Mouse (Mus musculus) CH12.LX (cell line): ENCODE results near the gene Aff3. TPM values are rescaled to one million over a fixed set of nuclear protein-coding genes. Genes with fewer than 3 reads are reported as not detected.

Experiments used
- DNase-seq: peaks from one replicate; pipeline ENCODE4 v3.0.0-alpha.2; 2013; ENCODE audit errors: extremely low read depth
- H3K27ac ChIP-seq: 2 replicates; pipeline ENCODE4 v1.5.1; 2012; ENCODE audit warnings: low read depth, mild to moderate bottlenecking, control low read depth, moderate library complexity; ENCODE audit not compliant: insufficient read depth
- H3K27me3 ChIP-seq: replicated peaks from 2 replicates; pipeline ENCODE3; 2012; ENCODE audit warnings: inconsistent platforms
- H3K36me3 ChIP-seq, 2 experiments: replicated peaks in 1 of 2; 2 replicates each; pipeline versions ENCODE3 to v1.6.1; 2012; ENCODE audit warnings: inconsistent platforms in 1 of 2, low read length in 1 of 2, mild to moderate bottlenecking in 1 of 2, mixed read lengths in 1 of 2, moderate library complexity in 1 of 2; ENCODE audit not compliant: control insufficient read depth in 1 of 2, insufficient read depth in 1 of 2
- H3K4me1 ChIP-seq, 2 experiments: 2 replicates each; pipeline ENCODE4 v1.6.1; 2012; ENCODE audit warnings: inconsistent platforms in 1 of 2, moderate library complexity in 1 of 2; ENCODE audit not compliant: insufficient read depth in 2 of 2, control insufficient read depth in 1 of 2
- H3K4me2 ChIP-seq: 2 replicates; pipeline ENCODE4 v1.6.1; 2012; ENCODE audit warnings: low read depth, mild to moderate bottlenecking, control low read depth; ENCODE audit not compliant: poor library complexity, insufficient read depth, severe bottlenecking
- H3K4me3 ChIP-seq, 3 experiments: fragments of 150-350 bp in 1 of 3; sonication (generic) in 1 of 3; replicated peaks in 1 of 3; 2 replicates each; pipeline versions ENCODE3 to v1.5.1; 2011 to 2012; ENCODE audit warnings: low read depth in 2 of 3, low read length in 2 of 3, mild to moderate bottlenecking in 2 of 3, moderate library complexity in 2 of 3, control low read depth in 1 of 3, improper control_type of control experiment in 1 of 3, inconsistent platforms in 1 of 3, mixed read lengths in 1 of 3; ENCODE audit not compliant: poor library complexity in 1 of 3
- H3K79me2 ChIP-seq: replicated peaks from 2 replicates; pipeline ENCODE4 v1.6.1; 2012; ENCODE audit warnings: mild to moderate bottlenecking, moderate library complexity; ENCODE audit not compliant: control insufficient read depth, poor library complexity, insufficient read depth, severe bottlenecking; ENCODE audit errors: extremely low read depth
- H3K9ac ChIP-seq: 2 replicates; pipeline ENCODE4 v1.6.1; 2012; ENCODE audit warnings: low read depth, mild to moderate bottlenecking, control low read depth, moderate library complexity; ENCODE audit not compliant: insufficient read depth
- H3K9me3 ChIP-seq: replicated peaks from 2 replicates; pipeline ENCODE3; 2012; ENCODE audit warnings: low read length, inconsistent platforms, mixed read lengths
- BHLHE40 ChIP-seq: IDR thresholded peaks from 2 replicates; pipeline ENCODE4 v1.6.1; 2011; ENCODE audit warnings: mild to moderate bottlenecking, low read depth, low read length, improper control_type of control experiment
- CTCF ChIP-seq, 2 experiments: IDR thresholded peaks in 1 of 2; conservative IDR thresholded peaks in 1 of 2; 2 replicates each; pipeline ENCODE4 v1.5.1; 2011 to 2012; ENCODE audit warnings: low read depth in 2 of 2, low read length in 2 of 2, improper control_type of control experiment in 1 of 2, inconsistent platforms in 1 of 2, mild to moderate bottlenecking in 1 of 2, moderate library complexity in 1 of 2
- EP300 ChIP-seq: IDR thresholded peaks from 2 replicates; pipeline ENCODE4 v1.6.1; 2011; ENCODE audit warnings: low read length, improper control_type of control experiment
- GABPA ChIP-seq: IDR thresholded peaks from 2 replicates; pipeline ENCODE4 v1.6.1; 2012; ENCODE audit warnings: low read depth, low read length, improper control_type of control experiment, inconsistent platforms; ENCODE audit not compliant: insufficient replicate concordance
- IRF4 ChIP-seq: IDR thresholded peaks from 2 replicates; pipeline ENCODE4 v1.6.1; 2014; ENCODE audit warnings: low read depth, mild to moderate bottlenecking, inconsistent platforms, low read length, improper control_type of control experiment
- JUN ChIP-seq: IDR thresholded peaks from 2 replicates; pipeline ENCODE4 v1.6.1; 2011; ENCODE audit warnings: low read depth, mild to moderate bottlenecking, low read length, improper control_type of control experiment, moderate library complexity; ENCODE audit not compliant: insufficient read depth
- JUND ChIP-seq: conservative IDR thresholded peaks from 2 replicates; pipeline ENCODE4 v1.6.1; 2011; ENCODE audit warnings: low read depth, low read length, improper control_type of control experiment
- KAT2A ChIP-seq: IDR thresholded peaks from 2 replicates; pipeline ENCODE4 v1.6.1; 2012; ENCODE audit warnings: low read length, improper control_type of control experiment, inconsistent platforms; ENCODE audit not compliant: insufficient replicate concordance
- MAX ChIP-seq: IDR thresholded peaks from 2 replicates; pipeline ENCODE4 v1.6.1; 2011; ENCODE audit warnings: low read length, improper control_type of control experiment
- MAZ ChIP-seq: IDR thresholded peaks from 2 replicates; pipeline ENCODE4 v1.6.1; 2012; ENCODE audit warnings: low read depth, mild to moderate bottlenecking, inconsistent platforms, low read length, improper control_type of control experiment, moderate library complexity
- MEF2A ChIP-seq: IDR thresholded peaks from 2 replicates; pipeline ENCODE4 v1.6.1; 2014; ENCODE audit warnings: low read depth, mild to moderate bottlenecking, inconsistent platforms, low read length, improper control_type of control experiment, borderline replicate concordance
- MXI1 ChIP-seq: IDR thresholded peaks from 2 replicates; pipeline ENCODE4 v1.6.1; 2011; ENCODE audit warnings: mild to moderate bottlenecking, low read depth, low read length, improper control_type of control experiment
- NELFE ChIP-seq: IDR thresholded peaks from 2 replicates; pipeline ENCODE4 v1.6.1; 2011; ENCODE audit warnings: low read depth, low read length, improper control_type of control experiment
- POLR2A ChIP-seq: IDR thresholded peaks from 2 replicates; pipeline ENCODE4 v1.6.1; 2011; ENCODE audit warnings: low read depth, mild to moderate bottlenecking, improper control_type of control experiment, low read length
- RAD21 ChIP-seq: IDR thresholded peaks from 2 replicates; pipeline ENCODE4 v1.6.1; 2011; ENCODE audit warnings: low read depth, mild to moderate bottlenecking, low read length, improper control_type of control experiment, moderate library complexity
- TCF12 ChIP-seq: IDR thresholded peaks from 2 replicates; pipeline ENCODE4 v1.6.1; 2014; ENCODE audit warnings: low read depth, mild to moderate bottlenecking, inconsistent platforms, low read length, improper control_type of control experiment
- ZC3H11A ChIP-seq: IDR thresholded peaks from 2 replicates; pipeline ENCODE4 v1.6.1; 2012; ENCODE audit warnings: low read depth, mild to moderate bottlenecking, inconsistent platforms, low read length, improper control_type of control experiment
- ZKSCAN1 ChIP-seq: IDR thresholded peaks from 2 replicates; pipeline ENCODE4 v1.6.1; 2012; ENCODE audit warnings: low read depth, inconsistent platforms, low read length, improper control_type of control experiment, borderline replicate concordance
- dilution Hi-C: fragments of 300-500 bp; cut with MboI; formaldehyde crosslinking; loops from 2 replicates; pipeline ENCODE4 v1.14.3; 2020; ENCODE audit warnings: low sequenced_read_pairs; ENCODE audit not compliant: extremely low pct_unique_long_range_greater_than_20kb, extremely low pct_ligation_motif_present
- in situ Hi-C: fragments of 300-500 bp; cut with MboI; formaldehyde crosslinking; loops from 3 replicates; pipeline ENCODE4 v1.14.3; 2019; ENCODE audit warnings: low sequenced_read_pairs, low pct_ligation_motif_present, low pct_unique_long_range_greater_than_20kb, mixed read lengths
- polyA plus RNA-seq: library from polyadenylated mRNA; unstranded; fragments of >175 nt; gene quantifications from 2 replicates; pipeline ENCODE4 v1.2.1, GENCODE M21; 2012; ENCODE audit warnings: low read depth; ENCODE audit not compliant: insufficient read length
- total RNA-seq, 2 experiments: library from RNA; depleted of rRNA; stranded (reverse); fragments of 300-350 nt in 1 of 2; fragments of >200 nt in 1 of 2; gene quantifications; 2 replicates each; pipeline ENCODE4 v1.2.3; 2012 to 2014

Gene Aff3
- total and polyA plus RNA-seq, 3 experiments = 5.1 to 29.9 (median 7.7) TPM

DNA sequence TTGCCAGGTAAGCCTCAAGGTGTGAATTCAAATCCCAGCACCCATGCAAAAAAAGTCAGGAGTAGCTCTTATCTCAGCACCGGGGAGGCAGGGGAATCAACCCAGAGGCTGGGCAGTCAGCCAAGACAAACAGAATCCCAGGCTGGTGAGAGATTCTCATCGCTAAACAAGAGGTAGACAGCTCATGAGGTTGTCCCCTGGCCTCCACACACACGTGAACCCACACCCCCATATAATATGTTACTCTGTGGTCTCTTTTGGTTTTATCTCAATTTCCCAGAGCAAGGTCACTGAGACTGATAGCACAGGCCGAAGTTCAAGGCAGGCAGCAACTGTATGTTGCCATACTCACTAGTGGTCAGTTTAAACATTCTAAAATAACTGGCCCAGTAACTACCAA lies 422.2 kb downstream of the Aff3 start:
- no peak overlapping the region for H3K4me2 ChIP-seq
- TF ChIP-seq MXI1 (no peak), ZKSCAN1 (no peak), MAZ (no peak), IRF4 (no peak), MEF2A (no peak), JUN (no peak), GABPA (no peak), EP300 (no peak), NELFE (no peak), TCF12 (no peak), ZC3H11A (no peak), RAD21 (no peak), BHLHE40 (no peak), CTCF (conservative IDR thresholded peaks at IDR 0.05 in 1 of 2, IDR thresholded peaks at IDR 0.05 in 1 of 2; ENCODE audit: low read depth in 2 of 2, low read length in 2 of 2) (no peak)
- dilution Hi-C loops = no loop called here
- no peaks in the 10 kb centered on the region for H3K9me3 ChIP-seq
- in situ Hi-C loops = no loop called here
- no peak overlapping the region for H3K27ac ChIP-seq
- H3K27me3 ChIP-seq = no peaks in the 10 kb centered on the region
- no peak overlapping the region for H3K4me3 ChIP-seq
- no peak overlapping the region for H3K9ac ChIP-seq
- H3K79me2 ChIP-seq = no peaks in the 10 kb centered on the region
- DNase-seq = no peak
- peaks cover 0 to 74% of the 10 kb centered on the region in 2 experiments for H3K36me3 ChIP-seq
- peaks cover 0 to 9% of the 10 kb centered on the region in 2 experiments; a peak in 2 of 4 replicates for H3K4me1 ChIP-seq

DNA sequence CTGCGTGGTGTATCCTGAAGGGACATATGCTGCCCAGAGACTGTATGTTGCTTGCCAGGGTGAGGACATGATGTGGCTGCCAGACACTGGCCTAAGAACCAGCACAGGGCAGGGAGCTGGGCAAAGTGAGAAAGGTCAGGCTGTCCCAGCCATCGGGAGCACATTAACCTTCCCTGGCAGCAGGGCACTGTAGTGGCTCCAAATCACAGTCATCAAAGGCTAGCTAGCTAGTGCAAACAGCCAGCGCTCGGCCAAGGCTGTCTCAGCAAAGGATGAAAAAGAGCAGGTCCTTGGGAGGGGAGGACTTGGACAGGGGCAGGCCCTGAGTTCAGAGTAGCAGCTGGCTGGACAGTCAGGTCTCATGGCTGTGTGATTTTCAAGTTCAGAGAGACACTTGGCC lies 423.0 kb downstream of the Aff3 start:
- no peak overlapping the region for H3K27ac ChIP-seq
- H3K4me2 ChIP-seq = no peak overlapping the region
- dilution Hi-C loops = no loop called here

More for the DNA sequence above, 423.0 kb downstream of the Aff3 start:
- Histone ChIP-seq H3K79me2 (no peaks in the 10 kb centered on the region), H3K27me3 (no peaks in the 10 kb centered on the region), H3K9ac (no peak overlapping the region), H3K9me3 (no peaks in the 10 kb centered on the region), H3K36me3 (peaks cover 0 to 67% of the 10 kb centered on the region in 2 experiments), H3K4me1 (peaks cover 0 to 17% of the 10 kb centered on the region in 2 experiments; a peak in 2 of 4 replicates), H3K4me3 (no peak overlapping the region)
- no peak for TF ChIP-seq KAT2A
- no peak for TF ChIP-seq MAX
- no peak for TF ChIP-seq MEF2A
- TF ChIP-seq ZC3H11A = no peak
- TF ChIP-seq POLR2A = no peak
- TF ChIP-seq MXI1 = no peak
- no peak for TF ChIP-seq JUND
- in situ Hi-C loops = no loop called here
- DNase-seq = no peak
